Mouse (Mus musculus): Measurements from ENCODE around the gene Spns3.

GRCm38 (mm10) chr11:72531144-72531543 is 19.2 kb downstream of the Spns3 start:
- TF ChIP-seq POLR2A (IDR thresholded peaks at IDR 0.05; ENCODE audit: control insufficient read depth, extremely low read depth, insufficient read depth, low read length, poor library complexity) (no peak), CTCF (IDR thresholded peaks at IDR 0.05; ENCODE audit: borderline replicate concordance, control insufficient read depth, extremely low read depth, insufficient read depth, low read length, poor library complexity) (no peak)
